Mouse (Mus musculus) T-helper 17 cell (primary cell): ENCODE results near the gene Gm29110.
"Not testable (repeated sequence)": the region's sequence is repeated elsewhere in the genome, so short reads cannot be mapped to it uniquely, and the experiment has no call there.

Source experiments
- in situ Hi-C, 2 experiments: fragments of 300-600 bp; cut with MboI, MseI; formaldehyde crosslinking; loops; 1 replicate in 1 of 2; 2 replicates in 1 of 2; pipeline ENCODE4 v1.15.1; 2025; ENCODE audit warnings: high pct_unique_total_duplicates in 2 of 2

The Gm29110 gene

DNA sequence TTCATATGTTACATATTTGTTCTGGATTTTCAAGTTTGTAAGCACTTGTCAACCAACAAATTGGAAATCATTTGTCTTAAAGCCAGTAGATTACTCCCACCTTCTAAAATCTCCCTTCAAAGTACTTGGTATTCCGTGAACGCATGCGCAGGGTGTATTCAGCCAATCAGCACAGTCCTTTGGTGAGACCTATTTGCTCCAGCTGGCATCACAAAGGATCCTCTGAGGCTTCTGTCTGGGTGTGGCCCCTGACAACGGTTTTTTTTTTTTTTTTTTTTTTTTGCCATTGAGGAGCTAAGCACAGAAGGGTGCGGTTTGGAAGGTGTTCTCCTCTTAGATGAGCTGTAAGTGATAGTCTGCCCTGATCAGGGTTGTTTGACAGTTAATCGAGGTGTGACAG is at the start of gene Gm29110:
TSS of gene Gm29110 (plus strand) at position 301 of the 400 bp plus-strand sequence.
- in situ Hi-C loops, result not testable (repeated sequence)
